Mouse (Mus musculus) testis, adult 2 months (tissue): ENCODE measurements around the gene Esrrb.

Experiments used
- CTCF ChIP-seq: fragments of 200-500 bp; IDR thresholded peaks from 2 replicates; pipeline ENCODE4 v1.5.1; 2012; ENCODE audit warnings: low read depth, mild to moderate bottlenecking, inconsistent platforms, low read length, moderate library complexity; ENCODE audit not compliant: control insufficient read depth, insufficient read depth, insufficient replicate concordance
- POLR2A ChIP-seq: fragments of 200-500 bp; IDR thresholded peaks from 2 replicates; pipeline ENCODE4 v1.6.1; 2012; ENCODE audit warnings: low read depth, mild to moderate bottlenecking, inconsistent platforms, low read length, moderate library complexity; ENCODE audit not compliant: control insufficient read depth

DNA sequence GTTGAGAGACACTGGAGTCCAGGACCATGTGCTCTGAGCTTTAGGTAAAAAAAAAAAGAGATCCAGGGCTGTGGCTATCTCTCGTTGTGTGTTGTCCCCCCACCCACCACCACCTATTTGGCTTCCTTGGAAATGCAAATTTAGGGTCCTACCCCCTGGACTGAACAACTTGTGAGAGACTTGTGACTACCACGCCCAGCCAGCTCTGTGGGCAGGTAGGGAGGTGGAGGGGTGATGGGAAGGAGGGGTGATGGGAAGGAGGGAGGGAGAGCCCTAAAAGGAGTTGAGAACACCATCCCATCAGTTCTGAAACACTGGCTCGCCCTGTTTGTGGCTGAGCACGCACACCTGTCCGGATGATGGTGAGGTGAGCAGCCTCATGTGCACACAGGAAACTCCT is 118.0 kb downstream of the Esrrb start:
- TF ChIP-seq POLR2A (no peak), CTCF (no peak)
